Mouse (Mus musculus) frontal cortex, postnatal 36 days (tissue): ENCODE measurements at regions not wholly inside any gene's neighbourhood (a gene's known extent, or its start where the extent isn't known, plus 50 kb on each side); places are given as distances from the start of the nearest gene placed in this dataset.

Experiments used
- DNase-seq, 2 experiments: peaks; one replicate each; pipeline ENCODE4 v3.0.0; 2022; ENCODE audit warnings: low spot score in 2 of 2

DNA sequence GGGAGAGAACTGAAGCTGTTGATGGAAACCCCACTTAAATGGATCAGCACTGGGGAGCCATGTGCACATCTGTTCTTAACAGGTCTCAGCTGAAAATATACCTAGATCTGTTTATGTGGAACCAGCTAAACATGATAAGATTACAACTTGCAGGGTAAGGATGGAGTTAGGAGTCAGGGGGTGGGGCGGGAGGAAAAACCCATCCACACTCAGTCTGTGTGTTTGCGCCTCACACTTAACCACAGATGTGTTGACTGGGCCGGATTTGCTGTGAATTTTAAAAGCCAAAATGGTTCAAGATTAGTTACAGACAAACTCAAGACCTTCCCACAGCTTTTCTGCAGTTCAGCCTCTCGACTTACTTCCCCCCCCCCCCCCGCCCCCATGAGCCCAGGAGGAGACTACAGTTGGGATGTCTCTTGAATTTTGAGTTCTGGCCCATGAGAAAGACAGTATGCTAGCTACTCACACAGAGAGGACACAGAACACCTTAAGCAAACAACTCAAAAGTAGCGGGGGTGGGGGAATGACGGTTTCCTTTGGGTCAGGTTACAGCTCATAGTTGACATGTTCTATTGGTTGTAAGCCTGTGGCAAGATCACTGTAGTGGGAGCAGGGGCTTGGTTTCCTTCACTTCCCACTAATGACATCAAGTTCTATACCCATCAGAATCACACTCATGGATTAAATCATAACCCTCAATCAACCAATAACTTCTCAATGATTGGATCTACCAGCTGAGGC lies 209.1 kb downstream of the Bcl2l11 start:
- no peak for DNase-seq

DNA sequence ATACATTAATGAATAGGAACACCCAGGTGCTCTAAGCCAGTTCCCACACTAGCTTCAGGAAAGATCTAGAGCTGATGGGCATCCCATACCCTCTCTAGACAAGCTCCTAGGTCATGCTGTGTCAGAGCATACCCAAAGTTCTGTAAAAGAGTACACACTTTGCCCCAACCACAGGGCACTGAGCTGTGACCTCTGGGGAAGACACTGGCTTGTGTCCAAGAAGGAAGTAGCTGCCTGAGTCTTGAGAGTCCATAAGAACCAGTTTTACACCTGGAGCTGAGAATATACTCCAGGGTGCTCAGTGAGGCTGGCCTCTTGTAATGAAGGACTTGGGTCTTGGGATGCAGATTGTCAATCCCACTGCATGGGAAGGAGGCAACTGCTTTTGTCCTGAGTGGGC lies 211.4 kb downstream of the Bcl2l11 start:
- no peak for DNase-seq

DNA sequence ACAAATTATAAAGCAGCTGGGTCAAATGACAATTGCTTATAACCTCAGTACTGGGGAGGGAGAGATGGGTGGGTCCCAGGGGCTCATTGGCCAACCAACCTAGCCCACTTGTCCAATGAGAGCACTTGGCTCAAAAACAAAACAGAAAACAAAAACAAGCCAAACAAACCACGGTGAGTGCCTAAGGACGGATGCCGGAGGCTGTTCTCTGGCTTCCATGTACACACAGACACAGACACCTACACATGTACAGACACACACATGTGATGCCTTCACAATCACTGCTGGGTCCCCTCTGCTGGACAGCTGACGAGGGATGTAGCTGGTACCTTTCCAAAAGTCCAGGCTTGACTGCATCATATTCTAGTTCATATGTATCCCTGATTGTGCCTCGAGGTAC lies 212.0 kb downstream of the Bcl2l11 start:
- DNase-seq = no peak

DNA sequence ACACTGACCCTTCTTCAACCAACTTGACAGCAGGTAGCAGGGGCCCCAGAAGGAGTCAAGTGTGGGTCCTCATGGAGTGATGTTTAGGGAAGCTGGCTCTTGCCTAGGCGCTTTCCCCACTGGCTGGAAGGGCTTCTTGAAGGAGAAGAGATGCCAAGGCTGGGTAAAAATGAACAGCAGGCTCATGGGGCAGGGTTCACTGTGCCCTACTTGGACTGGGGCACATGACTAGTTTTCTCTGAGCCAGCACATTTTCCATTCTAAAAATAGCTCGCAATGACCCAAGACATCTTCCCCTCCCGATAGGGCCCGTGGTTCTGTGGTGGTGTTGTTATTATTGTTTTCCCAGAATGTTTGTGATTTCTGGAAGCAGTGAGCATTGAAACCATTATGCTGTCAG lies 212.6 kb downstream of the Bcl2l11 start:
- DNase-seq = no peak

DNA sequence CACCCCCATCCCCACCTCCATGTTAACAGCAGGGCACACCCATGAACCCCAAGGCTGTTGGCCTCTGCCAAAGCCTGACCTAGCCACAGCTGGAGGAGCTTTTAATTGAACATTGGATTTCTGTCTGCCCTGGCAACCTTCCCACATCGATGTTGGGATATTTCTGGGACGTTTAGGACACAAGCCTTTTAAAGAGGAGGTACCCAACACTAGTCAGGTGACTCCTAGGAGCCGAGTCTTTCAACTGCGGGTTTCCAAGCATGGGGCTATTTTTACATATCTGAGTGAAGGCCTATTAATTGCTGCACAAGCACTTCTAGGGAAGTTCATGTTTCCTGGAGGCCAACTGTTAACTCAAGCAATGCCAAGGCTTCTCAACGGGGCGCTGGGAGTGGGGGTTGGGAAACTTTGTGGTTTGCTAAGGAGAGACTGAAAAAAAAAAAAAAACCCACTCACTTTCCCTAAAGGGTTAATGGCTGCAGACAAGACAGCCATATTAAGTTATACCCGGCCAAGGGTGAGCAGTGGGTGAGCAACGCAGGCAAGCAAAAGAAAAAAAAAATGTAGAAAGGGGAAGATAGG lies 213.3 kb downstream of the Bcl2l11 start:
- DNase-seq = no peak

DNA sequence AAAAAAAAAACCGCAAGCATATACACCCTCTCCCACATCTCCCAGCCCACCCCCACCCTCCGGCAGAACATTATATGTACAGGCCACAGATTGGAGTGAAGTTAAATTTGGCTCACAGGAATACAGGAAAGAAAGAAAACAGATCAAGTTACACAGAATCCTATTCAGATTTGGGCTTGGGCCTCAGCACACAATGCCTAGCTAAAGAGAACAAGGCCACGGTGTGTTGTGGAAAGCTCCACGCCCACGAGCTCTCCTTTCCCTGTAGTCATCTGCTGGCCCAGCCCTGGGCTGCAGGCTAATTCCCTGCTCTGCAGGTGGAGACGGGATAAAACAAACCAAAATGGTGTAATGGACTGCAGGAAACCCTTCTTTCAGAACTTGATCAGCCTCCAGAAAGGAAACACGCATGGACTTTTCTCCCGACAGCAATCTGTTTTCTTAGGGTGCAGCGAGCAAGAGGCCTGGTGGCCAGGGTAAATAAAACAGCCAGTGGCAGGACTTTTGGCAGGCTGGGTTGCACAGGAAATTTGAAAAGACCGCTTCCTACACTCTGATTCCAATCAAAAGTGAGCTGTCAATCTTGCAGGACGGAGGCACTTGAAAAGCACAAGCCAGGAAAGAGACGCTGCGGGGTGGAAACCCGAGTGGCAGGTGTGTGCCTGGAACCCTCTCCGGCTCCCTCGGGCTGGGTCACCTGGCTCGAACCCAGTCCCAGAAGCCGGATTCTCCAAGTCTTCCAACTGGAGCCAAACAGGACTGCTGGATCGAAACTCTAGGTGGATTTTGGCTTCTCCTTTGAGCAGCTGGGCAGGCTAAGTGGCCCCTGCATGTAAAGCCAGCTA lies 214.0 kb downstream of the Bcl2l11 start:
- no peak for DNase-seq

DNA sequence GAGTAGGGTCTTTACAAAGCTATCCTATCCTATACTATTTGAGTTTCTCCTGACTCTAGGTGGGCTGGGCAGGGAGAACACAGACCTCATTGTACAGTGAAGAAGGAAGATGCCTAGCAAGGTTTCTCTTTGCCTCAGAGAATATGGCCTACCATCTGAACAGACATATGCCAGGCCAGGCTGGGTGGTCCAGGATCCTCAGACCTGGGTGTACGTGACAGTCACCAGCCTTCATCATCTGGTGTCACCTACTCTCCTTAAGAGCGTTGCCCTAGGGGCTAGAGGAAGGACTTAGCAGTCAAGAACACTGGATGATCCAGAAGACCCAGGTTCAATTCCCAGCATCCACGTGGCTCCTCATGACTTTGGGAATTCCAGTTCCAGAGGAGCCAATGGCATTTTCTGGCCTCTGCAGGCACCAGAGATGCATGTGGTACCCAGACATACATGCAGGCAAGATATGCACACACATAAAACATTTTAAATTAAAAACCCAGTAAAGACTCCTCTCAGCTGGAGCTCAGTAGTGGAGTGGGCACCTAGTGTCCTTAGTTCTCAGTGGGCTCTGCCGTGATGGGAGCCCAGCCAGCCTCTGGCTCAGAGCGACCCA lies 214.9 kb downstream of the Bcl2l11 start:
- no peak for DNase-seq

DNA sequence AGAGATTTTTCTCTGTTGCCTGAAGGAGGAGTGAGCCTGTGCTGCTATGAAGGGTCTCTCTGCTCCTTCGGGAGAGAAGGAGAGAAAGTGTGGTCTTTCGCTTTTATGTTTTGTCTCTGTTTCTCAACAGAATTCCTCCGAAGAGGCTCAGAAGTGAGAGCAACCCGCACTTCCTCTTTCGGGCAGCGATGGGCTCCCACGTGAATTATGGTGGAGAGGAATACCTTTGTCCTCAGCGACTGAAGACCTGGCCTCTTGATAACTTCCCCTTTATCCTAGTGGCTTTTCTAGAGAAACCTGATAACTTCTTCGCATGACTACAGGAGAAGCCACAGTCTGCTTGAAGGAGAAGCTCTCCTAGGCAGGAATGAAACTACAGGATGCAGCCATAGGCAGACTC lies 216.4 kb downstream of the Bcl2l11 start:
- DNase-seq = no peak

DNA sequence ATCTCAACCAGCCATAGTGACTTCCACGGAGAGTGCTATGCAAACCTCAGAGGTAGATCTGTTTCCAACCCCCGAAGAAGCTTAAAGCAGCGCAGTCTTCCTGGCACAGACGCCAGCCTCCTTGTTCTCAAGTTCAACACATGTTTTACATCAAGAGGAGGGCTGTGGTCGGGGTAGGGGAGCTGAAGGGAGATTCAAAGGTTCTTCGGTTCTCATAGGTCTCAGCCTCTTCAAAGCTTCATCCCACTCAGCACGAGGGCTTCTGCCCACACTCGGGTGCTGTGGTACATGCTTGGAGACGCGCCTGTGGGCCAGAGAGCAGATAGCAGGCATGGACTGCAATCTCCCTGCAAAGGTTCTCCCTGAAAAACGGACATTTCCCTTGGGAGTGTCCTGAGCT lies 219.7 kb downstream of the Bcl2l11 start:
- no peak for DNase-seq

DNA sequence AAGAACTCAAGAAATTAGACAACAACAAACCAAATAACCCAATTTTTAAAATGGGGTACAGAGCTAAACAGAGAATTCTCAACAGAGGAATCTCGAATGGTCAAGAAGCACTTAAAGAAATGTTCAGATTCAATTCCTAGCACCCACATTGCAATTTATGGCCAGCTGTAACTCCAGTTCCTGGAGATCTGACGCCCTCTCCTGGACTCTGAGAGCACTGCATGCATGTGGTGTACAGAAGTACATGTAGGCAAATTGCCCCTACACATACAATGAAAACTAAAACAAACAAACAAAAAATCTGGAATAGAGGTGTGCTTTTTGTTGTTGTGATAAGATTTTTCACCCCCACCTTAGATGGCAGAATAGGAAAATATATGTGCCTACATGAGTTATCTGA lies 222.7 kb downstream of the Bcl2l11 start:
- DNase-seq = no peak

DNA sequence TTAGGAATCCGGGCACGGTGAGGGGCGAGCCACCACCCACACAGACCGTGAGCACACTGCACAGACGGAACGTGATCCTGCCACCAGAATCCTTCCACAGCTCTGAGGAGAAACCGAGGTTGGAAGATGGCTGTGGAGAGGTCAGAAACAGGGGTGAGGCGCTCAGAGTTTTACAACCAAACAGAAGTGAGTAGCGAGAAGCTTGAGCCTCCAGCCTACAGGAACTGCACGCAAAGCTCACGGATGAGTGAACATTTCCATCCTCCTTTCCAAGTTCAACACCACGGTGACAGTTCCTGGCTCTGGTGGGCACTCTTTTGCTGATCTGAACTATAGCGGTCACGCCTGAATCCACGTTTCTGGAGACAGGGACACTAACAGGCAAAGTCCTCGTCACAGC lies 225.6 kb downstream of the Bcl2l11 start:
- DNase-seq = no peak

DNA sequence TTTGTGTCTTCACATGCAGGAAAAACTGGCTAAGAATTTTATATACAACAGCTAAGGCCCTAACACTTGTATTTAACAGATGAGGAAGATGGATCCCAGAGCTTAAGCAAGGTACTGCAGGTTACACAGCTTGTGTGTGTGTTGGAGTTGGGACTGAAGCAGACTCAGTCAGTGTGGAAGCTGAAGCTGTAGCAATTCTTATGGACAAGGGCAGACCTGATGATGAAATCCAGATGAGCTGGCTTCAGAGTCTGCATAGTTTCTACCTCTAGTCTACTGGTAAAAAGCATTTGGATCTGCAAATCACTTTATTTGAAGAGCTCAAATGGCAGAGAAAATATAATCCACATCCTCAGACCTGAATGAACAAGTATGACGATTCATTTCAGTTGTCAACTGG lies 226.7 kb downstream of the Bcl2l11 start:
- no peak for DNase-seq

DNA sequence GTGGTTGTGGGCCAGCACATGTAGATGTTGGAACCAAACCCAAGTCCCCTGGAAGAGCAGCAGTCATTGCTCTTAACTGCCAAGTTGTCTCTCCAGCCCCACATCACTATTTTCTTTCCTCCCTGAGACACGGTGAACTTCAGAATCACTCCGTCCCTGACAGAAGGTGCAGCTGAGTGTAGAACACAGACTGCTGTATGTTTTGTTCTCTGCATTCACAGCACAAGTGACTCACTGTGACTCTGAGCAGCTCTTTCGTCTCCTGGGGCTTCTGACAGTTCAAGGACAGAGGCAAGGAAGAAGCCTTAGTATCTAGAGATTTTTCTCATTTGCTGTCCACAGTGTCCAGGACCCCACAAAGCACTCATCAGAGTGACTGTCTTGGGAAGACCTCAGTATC lies 227.6 kb downstream of the Bcl2l11 start:
- DNase-seq = no peak

DNA sequence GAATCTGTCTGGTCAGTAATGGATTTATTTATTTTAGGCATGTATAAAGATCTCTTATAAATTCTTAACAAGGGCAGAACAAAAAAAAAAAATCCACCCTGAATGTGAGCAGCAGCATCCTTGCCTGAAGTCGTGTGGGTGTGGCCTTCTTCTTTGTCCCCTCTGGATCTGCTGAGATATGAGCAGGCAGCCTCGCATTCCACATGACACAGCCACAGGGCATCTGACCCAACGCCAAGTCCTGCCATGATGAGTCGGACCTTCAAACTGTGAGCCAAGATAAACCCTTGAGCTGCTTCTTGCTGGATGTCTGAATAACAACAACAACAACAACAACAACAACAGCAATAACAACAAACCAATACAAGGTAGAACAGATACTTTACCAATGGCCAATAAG lies 230.5 kb downstream of the Bcl2l11 start:
- no peak for DNase-seq

DNA sequence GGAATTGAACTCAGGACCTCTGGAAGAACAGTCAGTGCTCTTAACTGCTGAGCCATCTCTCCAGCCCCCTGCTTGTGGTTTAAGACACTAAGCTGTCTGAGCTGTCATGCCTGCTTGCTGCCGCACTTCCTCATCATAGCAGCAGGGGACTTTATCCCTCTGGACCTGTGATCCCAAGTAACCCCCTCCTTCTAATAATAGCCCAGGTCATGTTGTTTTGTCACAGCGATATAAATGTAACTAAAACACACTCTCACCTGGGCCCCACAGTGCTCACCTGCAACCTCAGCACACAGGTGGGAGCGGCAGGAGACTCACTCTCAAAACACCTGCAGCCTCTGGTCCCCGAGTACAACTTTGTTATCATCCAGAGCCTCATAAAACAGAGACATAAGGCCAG lies 231.9 kb upstream of the Spdye4c start:
- no peak for DNase-seq

DNA sequence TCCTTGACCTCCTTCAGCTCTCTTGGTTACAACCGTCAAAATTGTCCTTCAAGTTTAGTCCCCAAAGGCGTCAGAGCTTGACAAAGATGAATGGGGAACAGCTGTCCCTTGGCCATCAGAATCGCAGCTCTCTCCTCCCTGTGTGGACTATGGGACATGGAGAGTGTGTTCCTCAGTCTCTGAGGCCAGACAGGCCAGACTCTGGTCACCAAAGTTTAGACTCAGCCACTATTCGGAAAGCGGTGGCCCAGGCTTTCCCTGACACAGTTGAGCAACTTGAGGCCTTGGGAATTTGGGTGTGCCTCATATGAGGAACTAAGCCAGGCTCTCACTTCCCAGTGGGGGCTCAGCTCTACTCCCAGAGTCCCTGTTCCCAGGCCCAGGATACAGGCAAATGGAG lies 230.5 kb upstream of the Spdye4c start:
- DNase-seq = no peak

DNA sequence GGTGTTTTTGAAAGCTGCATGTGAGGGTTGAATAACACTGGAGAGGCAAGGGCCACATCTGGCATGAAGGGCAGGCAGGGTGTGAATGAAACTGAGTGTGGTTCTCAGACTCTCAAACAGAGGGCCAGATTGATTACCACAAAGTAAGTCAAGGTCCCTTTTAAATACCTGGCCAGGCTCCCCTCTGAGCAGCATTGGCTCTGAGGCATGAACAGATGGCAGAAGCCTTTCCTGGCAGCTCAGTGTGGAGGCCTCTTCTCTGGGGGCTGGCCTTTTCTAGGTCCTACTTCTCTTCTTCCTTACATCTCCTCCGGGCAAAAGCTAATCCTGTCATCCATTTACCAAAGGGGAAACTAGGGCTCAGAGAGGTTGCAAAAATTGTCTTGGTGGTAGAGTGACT lies 229.6 kb upstream of the Spdye4c start:
- DNase-seq = no peak

DNA sequence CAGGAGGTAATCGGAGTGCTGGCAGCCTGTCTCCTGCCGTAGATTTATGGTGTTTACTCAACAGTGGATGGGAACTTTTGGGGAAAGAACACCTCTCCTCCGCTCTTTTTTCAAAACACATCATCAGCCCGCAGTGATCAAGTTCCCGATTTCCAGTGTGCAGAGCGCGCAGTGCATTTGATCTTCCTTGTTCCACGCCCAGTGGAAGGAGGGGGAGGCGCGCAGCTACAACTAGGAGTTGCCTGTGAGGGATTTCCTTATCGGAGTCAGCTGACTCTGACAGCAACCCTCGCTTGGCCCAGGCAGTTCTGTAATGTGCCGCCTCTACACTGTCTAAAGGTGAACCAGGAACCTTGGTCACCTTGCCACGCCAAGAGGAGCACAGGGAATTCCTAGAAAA lies 226.8 kb upstream of the Spdye4c start:
- DNase-seq = no peak

DNA sequence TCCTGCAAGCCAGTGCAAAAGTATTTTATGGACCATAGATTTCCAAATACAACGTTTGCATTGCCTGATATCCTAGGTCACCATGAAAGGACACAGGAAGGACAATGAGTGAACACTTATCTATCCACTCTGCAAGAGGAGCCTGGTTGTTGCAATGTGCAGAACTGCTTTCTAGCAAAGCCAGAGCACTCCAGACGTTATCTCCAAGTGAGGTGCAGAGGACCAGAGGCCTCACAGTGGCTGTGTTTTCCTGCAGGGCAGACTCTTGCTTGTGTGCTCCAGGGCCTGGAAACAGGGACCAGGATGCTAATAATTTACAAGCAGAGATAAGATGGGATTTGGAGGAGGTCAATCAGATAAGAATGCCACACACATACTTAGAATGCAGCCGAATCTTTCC lies 226.0 kb upstream of the Spdye4c start:
- DNase-seq = no peak

DNA sequence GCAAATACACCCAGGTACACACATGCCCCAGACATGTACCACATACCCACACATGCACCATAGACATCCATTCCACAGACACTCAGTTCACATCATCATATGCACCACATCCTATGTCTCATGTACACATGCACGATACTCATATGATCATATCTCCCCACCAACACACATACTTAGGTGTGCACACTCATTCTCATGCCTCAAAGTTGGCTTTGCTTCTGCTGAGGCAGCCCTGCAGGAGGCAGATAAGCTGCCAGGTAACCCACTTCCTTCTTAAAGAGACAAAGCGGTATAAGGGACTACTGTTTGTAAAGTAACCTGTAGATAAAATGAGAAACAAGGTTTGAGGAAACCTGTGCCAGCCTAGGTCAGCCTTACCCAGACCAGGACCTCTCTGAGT lies 225.2 kb upstream of the Spdye4c start:
- DNase-seq = no peak

DNA sequence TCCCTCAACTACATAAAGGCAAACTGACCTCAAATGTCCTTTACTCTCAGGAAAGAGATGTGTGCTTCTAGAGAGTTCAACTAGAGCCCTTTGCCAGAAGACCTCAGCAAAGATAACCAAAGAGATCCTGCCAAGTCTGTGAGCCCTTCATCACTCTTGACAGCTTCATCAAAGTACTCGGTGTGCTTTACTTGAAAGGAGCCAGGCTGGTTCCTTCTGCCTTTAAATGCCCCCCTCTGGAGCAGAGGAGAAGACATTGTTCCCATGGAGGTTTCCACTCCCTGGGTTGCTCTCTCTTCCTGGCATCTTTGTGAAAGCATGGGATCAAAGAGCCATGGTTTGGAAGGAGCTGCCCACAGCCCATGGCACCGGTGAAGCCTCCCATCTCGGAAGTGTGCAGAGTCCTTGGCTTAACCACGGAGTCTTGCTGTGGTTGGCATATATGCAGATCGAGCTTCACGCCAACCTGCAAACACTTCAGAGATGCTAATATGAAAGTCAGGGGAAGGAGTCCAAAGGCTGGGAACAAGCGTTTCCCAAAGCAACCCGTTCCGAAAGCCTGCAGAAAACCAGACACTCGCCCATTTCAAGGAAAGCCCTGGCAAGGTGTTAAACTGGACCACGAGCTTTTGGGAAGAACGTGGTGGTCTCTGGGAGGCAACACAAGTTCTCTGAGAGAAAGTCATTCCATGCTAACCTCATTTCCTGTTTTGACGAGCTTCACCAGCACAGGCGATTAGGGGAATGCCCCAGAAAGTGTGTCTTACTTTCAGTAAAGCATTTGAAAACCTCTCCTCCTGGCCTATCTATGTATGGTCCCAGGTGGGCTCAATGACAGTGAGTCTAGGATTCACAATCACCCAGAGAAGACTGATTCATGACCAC lies 223.5 kb upstream of the Spdye4c start:
- no peak for DNase-seq
